Mouse (Mus musculus) liver, embryonic 18 days (tissue): ENCODE results near the gene Sntb2. TPM values are rescaled to one million over a fixed set of nuclear protein-coding genes. Genes with fewer than 3 reads are reported as not detected.

Experiments used
- polyA plus RNA-seq: library from polyadenylated mRNA; depleted of rRNA; stranded (reverse); fragments of >200 nt; gene quantifications from 2 replicates; pipeline ENCODE4 v1.2.3, GENCODE M21; 2012; rRNA removed

Gene Sntb2
- polyA plus RNA-seq, result 1.1 and 1.2 TPM in 2 replicates

DNA sequence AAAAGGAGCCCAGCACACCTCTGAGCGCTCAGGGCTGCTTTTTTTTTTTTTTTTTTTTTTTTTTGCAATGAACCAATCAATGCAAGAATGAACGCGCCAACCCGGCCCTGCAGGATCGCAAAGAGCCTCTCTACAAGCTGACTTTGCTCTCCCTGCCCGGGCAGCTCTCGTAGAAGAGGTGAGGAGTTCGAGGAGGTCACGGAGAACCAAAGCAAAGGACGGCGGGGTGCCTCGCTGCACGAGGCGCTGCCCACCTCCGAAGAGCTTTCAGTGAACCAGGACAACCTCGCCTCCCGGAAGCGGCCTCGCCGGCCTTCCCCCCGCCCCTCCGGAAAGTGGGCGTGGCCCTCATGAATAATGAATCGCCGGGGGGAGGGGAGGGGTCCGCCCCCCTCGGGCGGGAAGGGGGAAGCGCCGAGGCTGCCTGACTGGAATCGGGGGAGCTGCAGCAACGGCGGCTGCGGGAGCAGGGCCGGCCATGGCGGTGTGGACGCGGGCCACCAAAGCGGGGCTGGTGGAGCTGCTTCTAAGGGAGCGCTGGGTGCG is at the start of gene Sntb2:
Gene Sntb2 (plus strand): TSS at position 427 of the 546 bp plus-strand sequence.

DNA sequence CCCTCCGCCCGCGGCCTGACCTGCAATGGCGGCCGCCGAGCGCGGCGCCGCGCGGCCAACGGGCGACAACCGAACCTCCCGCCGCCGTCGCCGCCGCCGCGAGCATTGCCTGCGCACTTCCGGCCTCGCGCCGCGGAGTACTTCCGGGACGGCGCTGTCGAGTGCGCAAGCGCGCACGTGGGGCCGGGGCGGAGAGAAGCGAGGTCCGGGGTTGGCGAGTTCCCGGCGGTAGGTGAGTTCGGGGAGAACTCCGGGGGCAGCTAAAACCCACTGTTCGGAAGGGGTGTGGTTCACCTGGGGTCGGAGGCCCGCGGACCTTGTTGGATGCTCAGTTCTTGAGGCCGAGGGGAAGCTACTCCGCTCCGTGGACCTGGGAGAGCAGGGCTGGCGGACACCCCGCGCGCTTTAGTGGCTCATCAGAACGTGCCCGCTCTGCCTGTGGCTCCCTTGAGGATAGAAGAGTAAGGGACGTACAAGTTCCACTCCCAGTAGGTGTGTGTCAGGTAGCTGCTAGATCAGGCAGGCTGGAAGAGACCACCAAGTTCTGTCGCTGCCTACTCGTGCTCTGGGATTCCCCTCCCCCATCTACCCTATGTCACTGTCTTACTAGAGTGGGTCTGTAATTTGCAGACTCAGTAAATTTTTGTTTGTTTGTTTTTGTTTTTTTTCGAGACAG is 41.9 kb upstream of the Sntb2 start, which contains the start of gene Utp4:
Gene Utp4 (plus strand): TSS at position 156 of the 676 bp plus-strand sequence.

GRCm38 (mm10) chr8:107030650-107031576 is 95.4 kb downstream of the Sntb2 start, which contains the start of gene Vps4a:
Gene Vps4a, plus strand, starts transcription at chr8:107031222.

DNA sequence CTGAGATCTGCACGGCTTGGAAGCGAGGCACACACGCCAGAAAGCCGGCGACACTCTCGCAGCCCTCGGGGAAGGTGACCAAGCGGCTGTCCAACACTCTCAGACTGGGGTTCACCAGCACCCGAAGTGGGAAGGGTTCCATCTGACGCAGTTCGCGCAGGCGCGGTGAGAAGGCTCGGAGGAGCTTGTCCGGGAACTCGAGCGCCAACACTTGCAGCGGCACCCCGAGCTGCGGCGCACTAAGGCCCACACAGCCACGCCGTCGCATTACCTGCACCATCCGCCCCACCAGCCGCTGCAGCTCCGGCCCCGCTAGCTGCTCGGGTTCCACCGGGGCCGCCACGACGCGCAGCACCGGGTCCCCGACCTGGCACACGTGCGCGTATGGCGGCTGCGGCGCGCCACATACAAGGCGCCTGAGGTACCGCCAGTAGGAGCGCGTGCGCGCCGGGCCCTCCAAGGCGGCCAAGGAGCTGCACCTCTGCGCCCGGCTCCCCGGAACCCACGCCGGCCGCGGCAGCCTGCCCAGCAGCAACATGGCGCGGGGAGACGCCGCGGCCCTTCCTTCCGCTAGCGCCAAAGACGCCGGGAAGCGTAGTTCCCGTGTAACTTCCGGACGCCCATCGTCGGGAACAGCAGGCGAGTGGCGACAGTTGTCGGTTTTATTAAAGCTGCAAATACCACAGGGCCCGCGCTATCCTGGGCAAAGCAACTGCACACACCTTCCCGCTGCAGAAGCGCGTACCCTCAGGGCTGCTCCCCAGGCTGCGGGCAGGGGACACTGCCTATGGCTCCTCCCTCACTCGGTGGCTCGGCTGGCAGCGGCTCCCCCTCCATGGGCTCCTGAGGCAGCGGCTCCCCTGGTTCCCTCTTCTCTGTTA is 112.8 kb downstream of the Sntb2 start, which contains the start of gene Pdf:
Gene Pdf (minus strand): TSS at position 554 of the 881 bp plus-strand sequence.

GRCm38 (mm10) chr8:107056076-107056972 is 120.8 kb downstream of the Sntb2 start, which contains the start of the genes Cog8 and Nip7:
Gene Cog8, minus strand, starts transcription at chr8:107056689.
Gene Nip7, plus strand, starts transcription at chr8:107056877.

DNA sequence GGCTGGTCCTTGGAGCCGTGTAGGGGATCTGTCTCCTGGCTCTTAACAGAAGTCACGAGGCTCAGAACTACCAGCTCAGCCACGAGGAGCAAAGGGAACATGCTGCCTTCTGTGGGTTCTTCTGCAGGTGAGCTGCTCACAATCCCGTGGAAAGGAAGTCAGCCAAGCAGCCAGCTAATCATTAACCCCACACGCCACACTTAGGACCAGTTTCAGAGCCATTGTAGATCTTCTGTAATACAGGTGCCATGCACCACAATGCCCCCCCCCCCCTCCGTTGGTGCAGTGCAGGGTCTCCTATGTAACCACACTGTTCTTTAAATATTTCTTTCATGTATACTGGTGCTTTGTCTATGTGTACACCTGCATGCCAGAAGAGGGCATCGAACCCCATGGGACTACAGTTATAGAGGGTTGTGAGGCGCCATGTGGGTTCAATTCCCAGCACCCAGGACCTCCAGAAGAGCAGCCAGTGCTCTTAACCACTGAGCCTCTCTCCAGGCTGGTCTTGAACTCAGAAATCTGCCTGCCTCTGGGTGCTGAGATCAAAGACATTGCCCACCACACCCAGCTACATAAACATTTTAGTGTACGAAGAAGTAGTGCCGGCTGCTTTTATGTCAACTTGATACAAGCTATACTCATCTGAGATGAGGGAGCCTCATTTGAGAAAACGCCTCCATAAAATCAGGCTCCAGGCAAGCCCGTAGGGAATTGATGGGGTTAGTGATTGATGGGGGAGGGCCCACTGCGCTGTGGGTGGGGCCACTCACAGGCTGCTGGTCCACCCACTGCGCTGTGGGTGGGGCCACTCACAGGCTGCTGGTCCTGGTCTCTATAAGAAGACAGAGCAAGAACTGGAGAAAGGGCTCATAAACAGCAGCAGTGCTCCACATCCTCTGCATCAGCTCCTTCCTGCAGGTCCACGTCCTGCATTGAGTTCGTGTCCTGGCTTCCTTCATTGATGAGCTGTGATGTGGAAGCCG is 130.3 kb downstream of the Sntb2 start, which contains the start of gene Tmed6:
Gene Tmed6 (minus strand): TSS at position 134 of the 986 bp plus-strand sequence.

Other genes with a start within 250 kb of the Sntb2 start
- gene Has3, start 65.5 kb upstream of the Sntb2 start, polyA plus RNA-seq, result 0.10 and 0.12 TPM in 2 replicates
- gene Utp4, start 42.1 kb upstream of the Sntb2 start, polyA plus RNA-seq, result 17.6 and 19.6 TPM in 2 replicates
- gene Vps4a, start 95.5 kb downstream of the Sntb2 start, polyA plus RNA-seq, result 12.3 and 12.4 TPM in 2 replicates
- 10.5 and 11.7 TPM in 2 replicates for gene Pdf, start 112.9 kb downstream of the Sntb2 start, polyA plus RNA-seq
- gene Cog8, start 120.9 kb downstream of the Sntb2 start, polyA plus RNA-seq, result 17.1 and 17.2 TPM in 2 replicates
- 20.0 and 23.8 TPM in 2 replicates for gene Nip7, start 121.1 kb downstream of the Sntb2 start, polyA plus RNA-seq
- 1.3 and 1.4 TPM in 2 replicates for gene Tmed6, start 129.9 kb downstream of the Sntb2 start, polyA plus RNA-seq
- gene Terf2, start 160.8 kb downstream of the Sntb2 start, polyA plus RNA-seq, result 7.0 and 7.8 TPM in 2 replicates
- 25.6 and 33.2 TPM in 2 replicates for gene Cyb5b, start 214.9 kb downstream of the Sntb2 start, polyA plus RNA-seq